In genomic region chr1:78141314-78141713, GRCm38 (mm10) we compare ENCODE assay signal across 28 mouse cellular contexts. TPM values are rescaled to one million over a fixed set of nuclear protein-coding genes. Genes with fewer than 3 reads are reported as not detected.
DNase-seq lines count a peak whose midpoint lies in the region; ATAC-seq and TF ChIP-seq lines count a peak whose summit lies in the region.
"Had no signal": no experiment of that assay in that cellular context is flagged by ENCODE, and none has a peak within 500 bp of the region (broad histone marks: within the 10 kb centered on the region; RNA-seq: fewer than 3 reads in every experiment).

No protein-coding gene starts in this region.

- H3K4me3 ChIP-seq in midbrain, embryonic 10.5 days, result no peak overlapping the region
- H3K4me3 ChIP-seq in midbrain, postnatal 0 days (ENCODE audit: low read depth, low read length), result no peak overlapping the region
- H3K4me3 ChIP-seq in neural tube, embryonic 12.5 days, result no peak overlapping the region
- H3K4me3 ChIP-seq in neural tube, embryonic 15.5 days (replicated peaks), result no peak overlapping the region
- no peak overlapping the region for H3K4me3 ChIP-seq in midbrain, embryonic 14.5 days (replicated peaks; ENCODE audit: low read depth, low read length)
- H3K4me3 ChIP-seq: embryonic facial prominence, embryonic 10.5 days; embryonic facial prominence, embryonic 13.5 days; erythroblast, embryonic 14.5 days; forebrain, embryonic 12.5 days; forebrain, embryonic 15.5 days; heart, embryonic 12.5 days; heart, embryonic 15.5 days had no signal

- WGBS in midbrain, embryonic 10.5 days, result 8% methylated on average over 7 of the region's 7 CpGs
- 8% methylated on average over 7 of the region's 7 CpGs for WGBS in midbrain, postnatal 0 days
- WGBS in neural tube, embryonic 12.5 days, result 7% methylated on average over 7 of the region's 7 CpGs
- WGBS in neural tube, embryonic 15.5 days, result 6% methylated on average over 7 of the region's 7 CpGs
- 4% methylated on average over 7 of the region's 7 CpGs for WGBS in midbrain, embryonic 14.5 days

- H3K36me3 ChIP-seq in midbrain, embryonic 10.5 days, result no peaks in the 10 kb centered on the region
- H3K36me3 ChIP-seq in midbrain, postnatal 0 days (ENCODE audit: insufficient read depth, low read length), result no peaks in the 10 kb centered on the region
- H3K36me3 ChIP-seq in neural tube, embryonic 12.5 days, result no peaks in the 10 kb centered on the region
- no peaks in the 10 kb centered on the region for H3K36me3 ChIP-seq in neural tube, embryonic 15.5 days
- H3K36me3 ChIP-seq in midbrain, embryonic 14.5 days (ENCODE audit: control insufficient read depth, insufficient read depth, low read length), result no peaks in the 10 kb centered on the region
- H3K36me3 ChIP-seq: embryonic facial prominence, embryonic 10.5 days; embryonic facial prominence, embryonic 13.5 days; forebrain, embryonic 12.5 days; forebrain, embryonic 15.5 days; heart, embryonic 12.5 days; heart, embryonic 15.5 days had no signal

- no peak for DNase-seq in midbrain, embryonic 10.5 days (ENCODE audit: low spot score)
- DNase-seq in midbrain, postnatal 0 days (ENCODE audit: low spot score), result no peak
- no peak for DNase-seq in midbrain, embryonic 14.5 days
- no peak for DNase-seq in right cerebral cortex, postnatal 10 days (ENCODE audit: low spot score in 2 of 2)
- DNase-seq: adrenal gland, adult 2 months; adrenal gland, postnatal 25 days; cerebellum, adult 11-12 months; cerebellum, adult 8-10 months; cerebellum, postnatal 36 days; gastrocnemius, postnatal 25 days; heart, adult 18-20 months; heart, postnatal 36 days had no signal

- no peak for TF ChIP-seq CTCF in midbrain, postnatal 0 days (IDR thresholded peaks at IDR 0.05)

- H3K9me3 ChIP-seq in midbrain, embryonic 10.5 days (replicated peaks), result no peaks in the 10 kb centered on the region
- no peaks in the 10 kb centered on the region for H3K9me3 ChIP-seq in midbrain, postnatal 0 days (ENCODE audit: low read length)
- no peaks in the 10 kb centered on the region for H3K9me3 ChIP-seq in neural tube, embryonic 12.5 days
- no peaks in the 10 kb centered on the region for H3K9me3 ChIP-seq in neural tube, embryonic 15.5 days (replicated peaks)
- no peaks in the 10 kb centered on the region for H3K9me3 ChIP-seq in midbrain, embryonic 14.5 days (ENCODE audit: control insufficient read depth, low read length)
- H3K9me3 ChIP-seq: embryonic facial prominence, embryonic 10.5 days; embryonic facial prominence, embryonic 13.5 days; forebrain, embryonic 12.5 days; forebrain, embryonic 15.5 days; heart, embryonic 12.5 days; heart, embryonic 15.5 days had no signal

- peak overlapping the region; percentile 70 for H3K27ac ChIP-seq in midbrain, embryonic 10.5 days (replicated peaks)
- H3K27ac ChIP-seq in midbrain, postnatal 0 days (ENCODE audit: low read depth, low read length), result no peak overlapping the region
- H3K27ac ChIP-seq in neural tube, embryonic 12.5 days, result no peak overlapping the region
- H3K27ac ChIP-seq in neural tube, embryonic 15.5 days (replicated peaks), result no peak overlapping the region
- no peak overlapping the region for H3K27ac ChIP-seq in midbrain, embryonic 14.5 days (replicated peaks; ENCODE audit: low read depth, low read length)
- H3K27ac ChIP-seq: embryonic facial prominence, embryonic 10.5 days; embryonic facial prominence, embryonic 13.5 days; forebrain, embryonic 12.5 days; forebrain, embryonic 15.5 days; heart, embryonic 15.5 days; hindbrain, embryonic 14.5 days; hindbrain, postnatal 0 days had no signal

- H3K9ac ChIP-seq in midbrain, postnatal 0 days (replicated peaks; ENCODE audit: low read length, poor library complexity, severe bottlenecking), result no peak overlapping the region
- H3K9ac ChIP-seq in neural tube, embryonic 12.5 days, result no peak overlapping the region
- no peak overlapping the region for H3K9ac ChIP-seq in neural tube, embryonic 15.5 days (replicated peaks)
- no peak overlapping the region for H3K9ac ChIP-seq in midbrain, embryonic 14.5 days (replicated peaks; ENCODE audit: low read length)
- H3K9ac ChIP-seq: embryonic facial prominence, embryonic 13.5 days; forebrain, embryonic 12.5 days; forebrain, embryonic 15.5 days; heart, embryonic 12.5 days; heart, embryonic 15.5 days; hindbrain, embryonic 14.5 days had no signal

- no peak overlapping the region for H3K4me2 ChIP-seq in midbrain, postnatal 0 days (ENCODE audit: low read depth, low read length, poor library complexity, severe bottlenecking)
- H3K4me2 ChIP-seq in neural tube, embryonic 12.5 days (replicated peaks), result peak overlapping the region; percentile 21; the same call in 1 of the 2 replicates
- H3K4me2 ChIP-seq in neural tube, embryonic 15.5 days, result no peak overlapping the region
- peak overlapping the region; percentile 9; the same call in 1 of the 2 replicates for H3K4me2 ChIP-seq in midbrain, embryonic 14.5 days (ENCODE audit: low read length)
- H3K4me2 ChIP-seq: embryonic facial prominence, embryonic 13.5 days; forebrain, embryonic 12.5 days; forebrain, embryonic 15.5 days; heart, embryonic 12.5 days; heart, embryonic 15.5 days; hindbrain, embryonic 14.5 days had no signal

- H3K4me1 ChIP-seq in midbrain, embryonic 10.5 days, result peaks cover 96% of the 10 kb centered on the region
- no peaks in the 10 kb centered on the region for H3K4me1 ChIP-seq in midbrain, postnatal 0 days (ENCODE audit: insufficient read depth, low read length)
- H3K4me1 ChIP-seq in neural tube, embryonic 12.5 days, result peaks cover 38% of the 10 kb centered on the region
- H3K4me1 ChIP-seq in neural tube, embryonic 15.5 days, result peaks cover 11% of the 10 kb centered on the region; the same call in 1 of the 2 replicates
- peaks cover 33% of the 10 kb centered on the region for H3K4me1 ChIP-seq in midbrain, embryonic 14.5 days (ENCODE audit: control insufficient read depth, insufficient read depth, low read length)
- H3K4me1 ChIP-seq: forebrain, embryonic 15.5 days had no signal

- no peak for ATAC-seq in midbrain, postnatal 0 days (ENCODE audit: low FRiP score)
- ATAC-seq in neural tube, embryonic 12.5 days (ENCODE audit: low FRiP score, low read depth), result no peak
- ATAC-seq in neural tube, embryonic 15.5 days (ENCODE audit: low FRiP score), result no peak
- ATAC-seq in midbrain, embryonic 14.5 days (ENCODE audit: low FRiP score, low TSS enrichment), result no peak
- ATAC-seq: CD4-positive, CD25-positive, alpha-beta regulatory T cell, adult 4 months; forebrain, embryonic 15.5 days had no signal

- H3K27me3 ChIP-seq in midbrain, embryonic 10.5 days (ENCODE audit: low read depth, poor library complexity, severe bottlenecking), result peaks cover 100% of the 10 kb centered on the region
- peaks cover 28% of the 10 kb centered on the region for H3K27me3 ChIP-seq in midbrain, postnatal 0 days (ENCODE audit: insufficient read depth, low read length)
- peaks cover 42% of the 10 kb centered on the region for H3K27me3 ChIP-seq in neural tube, embryonic 12.5 days (replicated peaks)
- peaks cover 73% of the 10 kb centered on the region for H3K27me3 ChIP-seq in neural tube, embryonic 15.5 days (replicated peaks)
- H3K27me3 ChIP-seq in midbrain, embryonic 14.5 days (ENCODE audit: control insufficient read depth, insufficient read depth, low read length), result peaks cover 47% of the 10 kb centered on the region

RNA-seq across cellular contexts. Expression of gene Pax3, which starts 55.6 kb away (rescaled TPM):
- 33.6 and 34.3 TPM in 2 replicates for polyA plus RNA-seq in midbrain, embryonic 10.5 days (2016; fragmentation: Nextera tagmentation; extraction: Ambion mirVana)
- total RNA-seq in midbrain, postnatal 0 days (2014; rRNA removed), result 5.3 and 5.8 TPM in 2 replicates
- polyA plus RNA-seq in midbrain, postnatal 0 days (2015; fragmentation: Nextera tagmentation; extraction: Ambion mirVana), result 4.4 and 4.5 TPM in 2 replicates
- polyA plus RNA-seq in neural tube, embryonic 12.5 days (2016; fragmentation: Nextera tagmentation; extraction: Ambion mirVana), result 44.6 and 45.4 TPM in 2 replicates
- 2.5 and 3.4 TPM in 2 replicates for polyA plus RNA-seq in neural tube, embryonic 15.5 days (2015; fragmentation: Nextera tagmentation; extraction: Ambion mirVana)
- 16.0 and 23.6 TPM in 2 replicates for polyA plus RNA-seq in midbrain, embryonic 14.5 days (2014; fragmentation: Nextera tagmentation; extraction: Ambion mirVana)
- total RNA-seq: adrenal gland, adult 2 months; adrenal gland, postnatal 25 days; gastrocnemius, adult 8-10 months; heart, adult 18-20 months; heart, postnatal 36 days; MEL had no signal
- polyA plus RNA-seq: adrenal gland, adult 2 months; CD4-positive, CD25-positive, alpha-beta regulatory T cell, adult 4 months; cortical plate, adult 2 months; erythroblast, embryonic 14.5 days; gonadal fat pad, adult 2 months had no signal

Comparison
In these comparisons a context has a peak if more than half of its experiments do, and no peak if none do; other contexts are left out.
1. H3K4me2 ChIP-seq: peak in neural tube, embryonic 12.5 days (single experiment) and midbrain, embryonic 14.5 days (single experiment); none in midbrain, postnatal 0 days (single experiment) and neural tube, embryonic 15.5 days (single experiment).